Mouse (Mus musculus) limb, embryonic 11.5 days (tissue): ENCODE data around the gene Gsto2. TPM values are rescaled to one million over a fixed set of nuclear protein-coding genes. Genes with fewer than 3 reads are reported as not detected.

Source experiments
- ATAC-seq: fragments of 200-750 bp; cut with Nextera tagmentation; 2 replicates; pipeline ENCODE4 v1.8.0; 2017; ENCODE audit warnings: low read depth; ENCODE audit not compliant: insufficient number of reproducible peaks, low FRiP score, low TSS enrichment
- DNase-seq: peaks from one replicate; pipeline ENCODE4 v3.0.0-alpha.2; 2015; ENCODE audit warnings: low spot score
- H3K27ac ChIP-seq: fragments of 300-500 bp; sonication (generic); replicated peaks from 2 replicates; pipeline ENCODE4 v1.5.1; 2014; ENCODE audit warnings: low read depth, mild to moderate bottlenecking, low read length
- H3K27me3 ChIP-seq: fragments of 300-500 bp; sonication (generic); 2 replicates; pipeline ENCODE4 v1.6.1; 2014; ENCODE audit warnings: mild to moderate bottlenecking, low read length, mixed read lengths; ENCODE audit not compliant: control insufficient read depth, insufficient read depth
- H3K36me3 ChIP-seq: fragments of 300-500 bp; sonication (generic); 2 replicates; pipeline ENCODE4 v1.6.1; 2014; ENCODE audit warnings: mild to moderate bottlenecking, low read length, moderate library complexity, mixed read lengths; ENCODE audit not compliant: control insufficient read depth, insufficient read depth
- H3K4me1 ChIP-seq: fragments of 300-500 bp; sonication (generic); 2 replicates; pipeline ENCODE4 v1.6.1; 2014; ENCODE audit warnings: low read length, mixed read lengths; ENCODE audit not compliant: control insufficient read depth, insufficient read depth
- H3K4me2 ChIP-seq: fragments of 300-500 bp; sonication (generic); 2 replicates; pipeline ENCODE4 v1.6.1; 2014; ENCODE audit warnings: low read depth, mild to moderate bottlenecking, moderate library complexity; ENCODE audit not compliant: severe bottlenecking
- H3K4me3 ChIP-seq: fragments of 300-500 bp; sonication (generic); 2 replicates; pipeline ENCODE4 v1.5.1; 2014; ENCODE audit warnings: low read depth, low read length
- H3K9ac ChIP-seq: fragments of 300-500 bp; sonication (generic); 2 replicates; pipeline ENCODE4 v1.6.1; 2014; ENCODE audit warnings: mild to moderate bottlenecking, low read length
- H3K9me3 ChIP-seq: fragments of 300-500 bp; sonication (generic); 2 replicates; pipeline ENCODE4 v1.6.1; 2016; ENCODE audit warnings: low read length; ENCODE audit not compliant: control insufficient read depth
- WGBS: fragments of 180-500 bp; shearing (Covaris S2); extraction: QIAGEN DNeasy Blood & Tissue Kit; methylation state at CpG from one replicate; pipeline ENCODE4 v1.1.7; 2014; 5-methylcytosine and 5-hydroxymethylcytosine counted together
- polyA plus RNA-seq: library from polyadenylated mRNA; unstranded; fragments of >200 nt; fragmentation: Nextera tagmentation; extraction: Ambion mirVana; gene quantifications from 2 replicates; pipeline ENCODE4 v1.2.1, GENCODE M21; 2014

Gene Gsto2
- polyA plus RNA-seq, 1 experiment from 2014 or later, result 1.1 TPM

- H3K9ac ChIP-seq, result no peak overlapping the region
- H3K27me3 ChIP-seq, result no peaks in the 10 kb centered on the region
- H3K27ac ChIP-seq, result no peak overlapping the region
- no peaks in the 10 kb centered on the region for H3K36me3 ChIP-seq
- H3K4me3 ChIP-seq, result no peak overlapping the region
- H3K4me2 ChIP-seq, result no peak overlapping the region
- no peaks in the 10 kb centered on the region for H3K9me3 ChIP-seq
- WGBS, result 26% methylated on average over 11 of the region's 11 CpGs
- DNase-seq (peak; percentile 95), ATAC-seq (peak; percentile 48; the same call in 1 of the 2 replicates)
- peaks cover 14% of the 10 kb centered on the region; the same call in 1 of the 2 replicates for H3K4me1 ChIP-seq
Observed at GRCm38 (mm10) chr19:47882151-47882881, 17.0 kb downstream of the Gsto2 start.

GRCm38 (mm10) chr19:47882882-47883254, 17.5 kb downstream of the Gsto2 start:
- Histone ChIP-seq H3K36me3 (no peaks in the 10 kb centered on the region), H3K4me3 (no peak overlapping the region), H3K4me1 (peaks cover 14% of the 10 kb centered on the region; the same call in 1 of the 2 replicates), H3K27ac (no peak overlapping the region), H3K9ac (no peak overlapping the region), H3K9me3 (no peaks in the 10 kb centered on the region), H3K4me2 (no peak overlapping the region), H3K27me3 (no peaks in the 10 kb centered on the region)
- peak; percentile 62; the same call in 1 of the 2 replicates for ATAC-seq
- WGBS, result 40% methylated on average over 9 of the region's 9 CpGs
- DNase-seq, result no peak

GRCm38 (mm10) chr19:47884296-47885085, 19.2 kb downstream of the Gsto2 start:
- Histone ChIP-seq H3K4me3 (no peak overlapping the region), H3K4me2 (no peak overlapping the region), H3K36me3 (no peaks in the 10 kb centered on the region), H3K27ac (no peak overlapping the region), H3K9ac (no peak overlapping the region), H3K9me3 (no peaks in the 10 kb centered on the region), H3K27me3 (no peaks in the 10 kb centered on the region), H3K4me1 (peaks cover 14% of the 10 kb centered on the region; the same call in 1 of the 2 replicates)
- ATAC-seq (no peak), DNase-seq (no peak)
- 81% methylated on average over 13 of the region's 13 CpGs for WGBS

GRCm38 (mm10) chr19:47885191-47885743, 19.9 kb downstream of the Gsto2 start:
- peaks cover 19% of the 10 kb centered on the region; the same call in 1 of the 2 replicates for H3K4me1 ChIP-seq
- ATAC-seq (no peak), DNase-seq (no peak)
- no peak overlapping the region for H3K9ac ChIP-seq
- no peaks in the 10 kb centered on the region for H3K27me3 ChIP-seq
- no peak overlapping the region for H3K27ac ChIP-seq
- no peaks in the 10 kb centered on the region for H3K9me3 ChIP-seq
- WGBS, result 54% methylated on average over 7 of the region's 7 CpGs
- H3K36me3 ChIP-seq, result no peaks in the 10 kb centered on the region
- H3K4me2 ChIP-seq, result no peak overlapping the region
- no peak overlapping the region for H3K4me3 ChIP-seq

GRCm38 (mm10) chr19:47885886-47886285, 20.6 kb downstream of the Gsto2 start:
- 85% methylated on average over 11 of the region's 11 CpGs for WGBS

GRCm38 (mm10) chr19:47886617-47887016, 21.3 kb downstream of the Gsto2 start:
- Histone ChIP-seq H3K4me2 (no peak overlapping the region), H3K27ac (no peak overlapping the region), H3K36me3 (no peaks in the 10 kb centered on the region), H3K9me3 (no peaks in the 10 kb centered on the region), H3K9ac (no peak overlapping the region), H3K4me1 (peaks cover 21% of the 10 kb centered on the region; the same call in 1 of the 2 replicates), H3K27me3 (no peaks in the 10 kb centered on the region), H3K4me3 (no peak overlapping the region)
- DNase-seq, result no peak
- 46% methylated on average over 7 of the region's 7 CpGs for WGBS
- ATAC-seq, result no peak

More at GRCm38 (mm10) chr19:47885886-47886285, 20.6 kb downstream of the Gsto2 start:
- Histone ChIP-seq H3K9me3 (no peaks in the 10 kb centered on the region), H3K27ac (no peak overlapping the region), H3K9ac (no peak overlapping the region), H3K4me2 (no peak overlapping the region), H3K4me3 (no peak overlapping the region), H3K4me1 (peaks cover 19% of the 10 kb centered on the region; the same call in 1 of the 2 replicates), H3K36me3 (no peaks in the 10 kb centered on the region), H3K27me3 (no peaks in the 10 kb centered on the region)
- no peak for DNase-seq
- no peak for ATAC-seq

- Histone ChIP-seq H3K4me1 (peaks cover 21% of the 10 kb centered on the region; the same call in 1 of the 2 replicates), H3K4me2 (no peak overlapping the region), H3K27ac (no peak overlapping the region), H3K9ac (no peak overlapping the region), H3K27me3 (no peaks in the 10 kb centered on the region), H3K9me3 (no peaks in the 10 kb centered on the region), H3K4me3 (no peak overlapping the region), H3K36me3 (no peaks in the 10 kb centered on the region)
- ATAC-seq, result no peak
- WGBS, result 86% methylated on average over 10 of the region's 10 CpGs
- no peak for DNase-seq
Observed at GRCm38 (mm10) chr19:47887417-47887816, 22.1 kb downstream of the Gsto2 start.

- peaks cover 17% of the 10 kb centered on the region; the same call in 1 of the 2 replicates for H3K4me1 ChIP-seq
- no peaks in the 10 kb centered on the region for H3K36me3 ChIP-seq
- no peak for ATAC-seq
- no peak overlapping the region for H3K27ac ChIP-seq
- whole genome bisulfite sequencing, result 94% methylated on average over 8 of the region's 8 CpGs
- no peak overlapping the region for H3K9ac ChIP-seq
- no peaks in the 10 kb centered on the region for H3K9me3 ChIP-seq
- no peak overlapping the region for H3K4me2 ChIP-seq
- H3K27me3 ChIP-seq, result no peaks in the 10 kb centered on the region
- DNase-seq, result no peak
- no peak overlapping the region for H3K4me3 ChIP-seq
Observed at GRCm38 (mm10) chr19:47888037-47888436, 22.7 kb downstream of the Gsto2 start.
